Mouse (Mus musculus): ENCODE data around the gene G0s2. TPM values are rescaled to one million over a fixed set of nuclear protein-coding genes. Genes with fewer than 3 reads are reported as not detected.

G0s2 gene
- total RNA-seq, 2 experiments from 2014 or later = not detected

DNA sequence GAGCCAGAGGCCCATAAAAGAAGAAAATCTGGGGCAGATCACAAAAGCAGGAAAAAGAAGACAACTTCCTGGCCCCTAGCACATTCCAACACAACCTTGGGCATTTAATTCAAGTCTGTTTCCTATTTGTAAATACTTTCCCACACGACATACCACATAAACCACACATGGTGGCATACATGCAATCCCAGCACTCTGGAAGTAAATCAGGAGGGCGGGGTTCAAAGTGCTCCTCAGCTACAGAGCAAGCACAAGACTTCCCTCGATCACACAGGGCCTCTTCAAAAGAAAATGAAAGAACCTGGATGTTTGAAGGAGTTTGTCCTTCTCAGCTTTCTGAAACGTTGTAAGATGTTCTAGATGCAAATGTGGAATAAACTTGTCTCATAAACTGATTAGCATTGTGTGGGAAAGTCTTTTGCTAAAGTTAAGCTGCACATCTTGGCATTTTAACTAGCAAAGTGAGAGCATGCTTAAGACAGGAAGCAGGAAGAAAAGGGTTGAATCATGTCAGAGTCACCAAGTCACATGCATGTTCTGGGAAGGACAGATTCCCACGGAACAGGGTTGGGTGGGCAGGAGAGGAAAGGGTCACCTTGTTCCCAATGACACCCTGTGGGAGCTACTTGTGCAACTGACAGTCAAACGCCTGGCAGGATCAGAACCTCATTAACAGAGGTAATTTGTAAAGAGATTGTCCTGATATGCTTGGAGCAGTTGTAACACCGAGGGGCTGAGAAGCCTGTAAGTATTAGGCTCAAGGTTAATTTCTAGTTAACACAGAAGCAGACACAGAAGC, 46.1 kb downstream of the G0s2 start:
- ATAC-seq (replicated peaks; ENCODE audit: low FRiP score, low TSS enrichment, poor library complexity, severe bottlenecking) = no peak

DNA sequence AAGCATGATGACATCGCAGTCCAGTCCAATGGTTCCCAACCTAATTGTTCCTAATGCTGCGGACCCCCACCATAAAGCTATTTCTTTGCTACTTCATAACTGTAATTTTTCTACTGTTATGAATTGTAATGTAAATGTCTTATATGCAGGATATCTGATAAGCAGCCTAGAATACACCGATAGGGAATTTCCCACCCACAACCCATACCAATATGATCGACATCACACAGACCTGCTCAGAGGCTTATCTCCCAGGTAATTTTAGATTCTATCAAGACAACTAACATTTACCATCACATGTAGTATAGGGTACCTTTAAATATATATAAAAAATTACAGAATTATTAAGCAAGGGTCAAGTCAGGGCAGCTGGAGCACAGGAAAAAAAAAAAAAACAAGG, 46.9 kb downstream of the G0s2 start:
- ATAC-seq (replicated peaks; ENCODE audit: low FRiP score, low TSS enrichment, poor library complexity, severe bottlenecking) = no peak

DNA sequence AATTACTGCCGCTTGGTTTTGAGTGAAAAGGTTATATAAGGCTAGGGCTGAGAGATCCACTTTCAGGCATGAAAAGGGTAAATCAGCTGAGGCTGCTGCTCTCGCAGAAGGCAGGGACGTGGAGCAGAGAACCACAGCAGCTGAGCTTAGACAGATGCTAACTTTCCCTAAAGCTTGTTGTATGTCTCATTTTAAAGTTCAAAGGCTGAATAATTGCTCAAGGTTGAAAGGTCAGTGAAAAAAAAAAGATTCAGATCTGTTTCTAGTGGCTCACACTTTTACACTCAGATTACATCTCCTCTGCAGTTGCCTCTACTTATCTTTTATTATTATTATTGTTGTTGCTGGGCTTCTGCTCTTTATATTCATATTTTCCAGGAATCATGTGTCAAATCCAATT, 47.5 kb downstream of the G0s2 start:
- no peak for ATAC-seq (replicated peaks; ENCODE audit: low FRiP score, low TSS enrichment, poor library complexity, severe bottlenecking)

Other genes starting within 250 kb of the G0s2 start
- gene Syt14, start 237.4 kb downstream of the G0s2 start, total RNA-seq (2014; fragmentation: Nextera tagmentation) = not detected in 2 replicates
- not detected in 2 replicates for gene Syt14, start 237.4 kb downstream of the G0s2 start, total RNA-seq (2017)
- gene Diexf, start 142.9 kb downstream of the G0s2 start, total RNA-seq (2014; fragmentation: Nextera tagmentation) = 20.6 and 27.2 TPM in 2 replicates
- gene Diexf, start 142.9 kb downstream of the G0s2 start, total RNA-seq (2017) = 15.5 and 39.4 TPM in 2 replicates
- gene Irf6, start 120.1 kb downstream of the G0s2 start, total RNA-seq (2014; fragmentation: Nextera tagmentation) = 1.0 TPM in 1 of 2 replicates, not detected in the other
- 0.19 and 0.50 TPM in 2 replicates for gene Irf6, start 120.1 kb downstream of the G0s2 start, total RNA-seq (2017)
- gene A130010J15Rik, start 105.2 kb downstream of the G0s2 start, total RNA-seq (2014; fragmentation: Nextera tagmentation) = 6.6 and 6.9 TPM in 2 replicates
- gene A130010J15Rik, start 105.2 kb downstream of the G0s2 start, total RNA-seq (2017) = 12.0 and 13.1 TPM in 2 replicates
- 16.3 and 37.9 TPM in 2 replicates for gene Traf3ip3, start 71.5 kb downstream of the G0s2 start, total RNA-seq (2014; fragmentation: Nextera tagmentation)
- 2.8 and 12.9 TPM in 2 replicates for gene Traf3ip3, start 71.5 kb downstream of the G0s2 start, total RNA-seq (2017)
- gene Lamb3, start 65.5 kb downstream of the G0s2 start, total RNA-seq (2014; fragmentation: Nextera tagmentation) = 0.42 TPM in 1 of 2 replicates, not detected in the other
- gene Lamb3, start 65.5 kb downstream of the G0s2 start, total RNA-seq (2017) = not detected in 2 replicates
- not detected in 2 replicates for gene Hsd11b1, start 9.1 kb downstream of the G0s2 start, total RNA-seq (2014; fragmentation: Nextera tagmentation)
- 0.91 TPM in 1 of 2 replicates, not detected in the other for gene Hsd11b1, start 9.1 kb downstream of the G0s2 start, total RNA-seq (2017)
- not detected in 2 replicates for gene Camk1g, start 97.1 kb upstream of the G0s2 start, total RNA-seq (2014; fragmentation: Nextera tagmentation)
- gene Camk1g, start 97.1 kb upstream of the G0s2 start, total RNA-seq (2017) = not detected in 2 replicates